Mouse (Mus musculus) frontal cortex, postnatal 14 days (tissue): ENCODE measurements at regions not wholly inside any gene's neighbourhood (a gene's known extent, or its start where the extent isn't known, plus 50 kb on each side); places are given as distances from the start of the nearest gene placed in this dataset.
A peak's percentile ranks its signal among the peaks of the same experiment; 100 is the strongest.
"Not testable (repeated sequence)": the region's sequence is repeated elsewhere in the genome, so short reads cannot be mapped to it uniquely, and the experiment has no call there.

Experiments used
- DNase-seq, 2 experiments: peaks; one replicate each; pipeline ENCODE4 v3.0.0; 2022; ENCODE audit warnings: low spot score in 2 of 2

- DNase-seq, result no peak
These were observed 110.1 kb upstream of the Trabd2b start for GRCm38 (mm10) chr4:114296380-114296779.

- DNase-seq, result not testable (repeated sequence)
These were observed 108.0 kb upstream of the Trabd2b start for GRCm38 (mm10) chr4:114298517-114298916.

GRCm38 (mm10) chr4:114300390-114301012 lies 106.0 kb upstream of the Trabd2b start:
- DNase-seq, result no peak

GRCm38 (mm10) chr4:114304654-114305053 lies 101.9 kb upstream of the Trabd2b start:
- no peak for DNase-seq

GRCm38 (mm10) chr4:114307491-114307890 lies 99.0 kb upstream of the Trabd2b start:
- DNase-seq, result no peak

GRCm38 (mm10) chr4:114308518-114308917 lies 98.0 kb upstream of the Trabd2b start:
- DNase-seq, result no peak

- DNase-seq, result no peak
These were observed 91.5 kb upstream of the Trabd2b start for GRCm38 (mm10) chr4:114315051-114315450.

GRCm38 (mm10) chr4:114315556-114315955 lies 91.0 kb upstream of the Trabd2b start:
- DNase-seq, result no peak

- DNase-seq, result no peak
These were observed 89.4 kb upstream of the Trabd2b start for GRCm38 (mm10) chr4:114317076-114317475.

GRCm38 (mm10) chr4:114320076-114320475 lies 86.4 kb upstream of the Trabd2b start:
- no peak for DNase-seq

- no peak for DNase-seq
These were observed 84.8 kb upstream of the Trabd2b start for GRCm38 (mm10) chr4:114321516-114322339.

- DNase-seq, result no peak
These were observed 76.5 kb upstream of the Trabd2b start for GRCm38 (mm10) chr4:114329978-114330377.

GRCm38 (mm10) chr4:114331161-114331560 lies 75.4 kb upstream of the Trabd2b start:
- no peak for DNase-seq

GRCm38 (mm10) chr4:114334850-114335249 lies 71.7 kb upstream of the Trabd2b start:
- DNase-seq, result no peak

GRCm38 (mm10) chr4:114336029-114336746 lies 70.3 kb upstream of the Trabd2b start:
- no peak for DNase-seq

- DNase-seq, result no peak
These were observed 69.8 kb upstream of the Trabd2b start for GRCm38 (mm10) chr4:114336747-114337090.

GRCm38 (mm10) chr4:114339793-114340192 lies 66.7 kb upstream of the Trabd2b start:
- no peak for DNase-seq

GRCm38 (mm10) chr4:114345154-114345553 lies 61.4 kb upstream of the Trabd2b start:
- DNase-seq, result no peak

GRCm38 (mm10) chr4:114346068-114346747 lies 60.3 kb upstream of the Trabd2b start:
- DNase-seq, result peak in 1 of 2 experiments; percentile 53

- no peak for DNase-seq
These were observed 59.6 kb upstream of the Trabd2b start for GRCm38 (mm10) chr4:114346884-114347283.

- DNase-seq, result no peak
These were observed 56.9 kb upstream of the Trabd2b start for GRCm38 (mm10) chr4:114349601-114350000.

GRCm38 (mm10) chr4:114351282-114351681 lies 55.2 kb upstream of the Trabd2b start:
- no peak for DNase-seq
